ENCODE assay signal across 34 mouse cellular contexts in genomic region chr6:115879736-115880135, GRCm38 (mm10). TPM values are rescaled to one million over a fixed set of nuclear protein-coding genes. Genes with fewer than 3 reads are reported as not detected.
DNase-seq lines count a peak whose midpoint lies in the region; ATAC-seq lines count a peak whose summit lies in the region.
"Had no signal": no experiment of that assay in that cellular context is flagged by ENCODE, and none has a peak within 500 bp of the region (broad histone marks: within the 10 kb centered on the region; RNA-seq: fewer than 3 reads in every experiment).

No protein-coding gene starts in this region.

- intact Hi-C loops in heart, postnatal 25 days (cut with DNase I): no loop called here
- intact Hi-C loops in left cerebral cortex, postnatal 25 days (cut with DNase I): no loop called here
- intact Hi-C loops in left cerebral cortex, postnatal 4 days (cut with DNase I): no loop called here

- peaks cover 21% of the 10 kb centered on the region; the same call in 1 of the 2 replicates for H3K36me3 ChIP-seq in heart, embryonic 10.5 days
- H3K36me3 ChIP-seq in heart, embryonic 15.5 days: no peaks in the 10 kb centered on the region
- H3K36me3 ChIP-seq: intestine, embryonic 15.5 days had no signal

- WGBS in heart, embryonic 10.5 days: 77% methylated on average over 6 of the region's 6 CpGs
- WGBS in heart, embryonic 15.5 days: 80% methylated on average over 6 of the region's 6 CpGs

- no peak overlapping the region for H3K9ac ChIP-seq in heart, embryonic 15.5 days
- H3K9ac ChIP-seq: embryonic facial prominence, embryonic 13.5 days; forebrain, embryonic 15.5 days; hindbrain, embryonic 12.5 days; intestine, embryonic 15.5 days; liver, embryonic 14.5 days; lung, embryonic 14.5 days; neural tube, embryonic 15.5 days had no signal

- no peaks in the 10 kb centered on the region for H3K9me3 ChIP-seq in heart, embryonic 10.5 days
- H3K9me3 ChIP-seq in heart, embryonic 15.5 days (replicated peaks): no peaks in the 10 kb centered on the region
- H3K9me3 ChIP-seq: embryonic facial prominence, embryonic 13.5 days; forebrain, embryonic 10.5 days; forebrain, embryonic 15.5 days; hindbrain, embryonic 12.5 days; intestine, embryonic 15.5 days; neural tube, embryonic 15.5 days had no signal

- no peak for DNase-seq in heart, embryonic 10.5 days (ENCODE audit: low spot score)
- no peak for DNase-seq in heart, postnatal 25 days (ENCODE audit: low spot score)
- DNase-seq in heart, adult 9 months (ENCODE audit: low spot score in 2 of 2): no peak
- DNase-seq in adipocyte (ENCODE audit: low spot score): peak; percentile 8
- DNase-seq in left cerebral cortex, postnatal 25 days (ENCODE audit: low spot score in 2 of 2): no peak
- DNase-seq in left cerebral cortex, postnatal 4 days: no peak
- DNase-seq: adrenal gland, postnatal 14 days; cerebellum, adult 18-20 months; cerebellum, postnatal 10 days; kidney, adult 8-10 months; kidney, postnatal 4 days; layer of hippocampus, postnatal 36 days; liver; lung, embryonic 14.5 days; lung, postnatal 4 days; midbrain, embryonic 14.5 days; retina, postnatal 1 day; right cerebral cortex, postnatal 25 days; spleen, adult 18-20 months; thymus, postnatal 25 days had no signal

- 0 out of 2 replicates have a peak overlapping the region, but pooled peaks have one; percentile 24 for H3K27ac ChIP-seq in heart, embryonic 10.5 days
- H3K27ac ChIP-seq in heart, embryonic 15.5 days: peak overlapping the region; percentile 59
- H3K27ac ChIP-seq: embryonic facial prominence, embryonic 13.5 days; forebrain, embryonic 10.5 days; forebrain, embryonic 15.5 days; hindbrain, embryonic 12.5 days; hindbrain, postnatal 0 days; intestine, embryonic 15.5 days; liver, embryonic 14.5 days; neural tube, embryonic 15.5 days had no signal

- ATAC-seq in heart, embryonic 15.5 days (replicated peaks; ENCODE audit: insufficient number of reproducible peaks, insufficient read depth, low FRiP score, low read depth): no peak
- peak; percentile 71 for ATAC-seq in granulocyte monocyte progenitor cell, adult 5-6 weeks (replicated peaks; ENCODE audit: poor library complexity, severe bottlenecking)
- ATAC-seq: forebrain, embryonic 15.5 days; hindbrain, postnatal 0 days; intestine, embryonic 15.5 days; Patski had no signal

- no peak overlapping the region for H3K4me2 ChIP-seq in heart, embryonic 15.5 days
- H3K4me2 ChIP-seq: embryonic facial prominence, embryonic 13.5 days; forebrain, embryonic 15.5 days; hindbrain, embryonic 12.5 days; intestine, embryonic 15.5 days; lung, embryonic 14.5 days; neural tube, embryonic 15.5 days had no signal

- peaks cover 29% of the 10 kb centered on the region for H3K4me1 ChIP-seq in heart, embryonic 10.5 days
- peaks cover 13% of the 10 kb centered on the region for H3K4me1 ChIP-seq in heart, embryonic 15.5 days (replicated peaks)
- H3K4me1 ChIP-seq: forebrain, embryonic 10.5 days; forebrain, embryonic 15.5 days; hindbrain, embryonic 12.5 days; intestine, embryonic 15.5 days; neural tube, embryonic 15.5 days had no signal

- no peak overlapping the region for H3K4me3 ChIP-seq in heart, embryonic 10.5 days
- no peak overlapping the region for H3K4me3 ChIP-seq in heart, embryonic 15.5 days
- H3K4me3 ChIP-seq: embryonic facial prominence, embryonic 13.5 days; forebrain, embryonic 10.5 days; forebrain, embryonic 15.5 days; hindbrain, embryonic 12.5 days; intestine, embryonic 15.5 days; neural tube, embryonic 15.5 days had no signal

- H3K27me3 ChIP-seq in heart, embryonic 10.5 days (ENCODE audit: insufficient read depth, poor library complexity, severe bottlenecking): no peaks in the 10 kb centered on the region
- H3K27me3 ChIP-seq in heart, embryonic 15.5 days: no peaks in the 10 kb centered on the region
- H3K27me3 ChIP-seq: embryonic facial prominence, embryonic 13.5 days; forebrain, embryonic 15.5 days; hindbrain, embryonic 12.5 days; intestine, embryonic 15.5 days; neural tube, embryonic 15.5 days; Patski had no signal

RNA-seq across cellular contexts. Expression of gene Ift122, which starts 26.5 kb away (rescaled TPM):
- 27.0 and 31.3 TPM in 2 replicates for polyA plus RNA-seq in heart, embryonic 10.5 days (2016; fragmentation: Nextera tagmentation; extraction: Ambion mirVana)
- total RNA-seq in heart, postnatal 25 days (2021): 10 to 100 TPM; 11.4 to 11.7 TPM
- 18.4 and 24.2 TPM in 2 replicates for polyA plus RNA-seq in heart, embryonic 15.5 days (2015; fragmentation: Nextera tagmentation; extraction: Ambion mirVana)
- 4.0 and 7.1 TPM in 2 replicates for total RNA-seq in granulocyte monocyte progenitor cell, adult 5-6 weeks (2014; fragmentation: Nextera tagmentation)
- total RNA-seq in granulocyte monocyte progenitor cell, adult 5-6 weeks (2017): 4.6 and 5.7 TPM in 2 replicates
- total RNA-seq in left cerebral cortex, postnatal 25 days (2021): 10 to 100 TPM; 30.0 to 30.9 TPM
- total RNA-seq in left cerebral cortex, postnatal 4 days (2021): 10 to 100 TPM; 28.9 to 35.8 TPM

RNA-seq across cellular contexts. Expression of gene Mbd4, which starts 26.6 kb away (rescaled TPM):
- 15.2 and 22.4 TPM in 2 replicates for polyA plus RNA-seq in heart, embryonic 10.5 days (2016; fragmentation: Nextera tagmentation; extraction: Ambion mirVana)
- total RNA-seq in heart, postnatal 25 days (2021): 1 to 10 TPM in 1 of 2 experiments, under 1 TPM in 1; 0.95 to 1.2 TPM
- 9.2 and 11.3 TPM in 2 replicates for polyA plus RNA-seq in heart, embryonic 15.5 days (2015; fragmentation: Nextera tagmentation; extraction: Ambion mirVana)
- total RNA-seq in granulocyte monocyte progenitor cell, adult 5-6 weeks (2014; fragmentation: Nextera tagmentation): 25.2 and 31.1 TPM in 2 replicates
- total RNA-seq in granulocyte monocyte progenitor cell, adult 5-6 weeks (2017): 16.5 and 22.9 TPM in 2 replicates
- 1 to 10 TPM; 8.1 to 9.1 TPM for total RNA-seq in left cerebral cortex, postnatal 25 days (2021)
- 1 to 10 TPM; 6.4 to 7.1 TPM for total RNA-seq in left cerebral cortex, postnatal 4 days (2021)

RNA-seq across cellular contexts. Expression of gene Efcab12, which starts 41.5 kb away (rescaled TPM):
- 0.46 and 0.74 TPM in 2 replicates for polyA plus RNA-seq in heart, embryonic 10.5 days (2016; fragmentation: Nextera tagmentation; extraction: Ambion mirVana)
- under 1 TPM; 0.39 to 0.49 TPM for total RNA-seq in heart, postnatal 25 days (2021)
- 0.29 and 0.53 TPM in 2 replicates for polyA plus RNA-seq in heart, embryonic 15.5 days (2015; fragmentation: Nextera tagmentation; extraction: Ambion mirVana)
- not detected in 2 replicates for total RNA-seq in granulocyte monocyte progenitor cell, adult 5-6 weeks (2014; fragmentation: Nextera tagmentation)
- 0.21 and 0.26 TPM in 2 replicates for total RNA-seq in granulocyte monocyte progenitor cell, adult 5-6 weeks (2017)
- total RNA-seq in left cerebral cortex, postnatal 25 days (2021): 1 to 10 TPM; 3.6 to 4.5 TPM
- total RNA-seq in left cerebral cortex, postnatal 4 days (2021): 1 to 10 TPM; 3.0 to 3.6 TPM
- total RNA-seq: MEL had no signal

RNA-seq across cellular contexts. Expression of gene Rho, which starts 51.8 kb away (rescaled TPM):
- 0.28 TPM in 1 of 2 replicates, not detected in the other for polyA plus RNA-seq in heart, embryonic 10.5 days (2016; fragmentation: Nextera tagmentation; extraction: Ambion mirVana)
- total RNA-seq in heart, postnatal 25 days (2021): under 1 TPM; 0.18 to 0.34 TPM
- polyA plus RNA-seq in heart, embryonic 15.5 days (2015; fragmentation: Nextera tagmentation; extraction: Ambion mirVana): not detected in 2 replicates
- total RNA-seq in granulocyte monocyte progenitor cell, adult 5-6 weeks (2014; fragmentation: Nextera tagmentation): not detected in 2 replicates
- total RNA-seq in granulocyte monocyte progenitor cell, adult 5-6 weeks (2017): not detected in 2 replicates
- total RNA-seq in left cerebral cortex, postnatal 25 days (2021): under 1 TPM in 1 of 2 experiments, not detected in 1; 0.25 TPM
- total RNA-seq in left cerebral cortex, postnatal 4 days (2021): under 1 TPM; 0.28 to 0.56 TPM
- total RNA-seq: common myeloid progenitor, adult 5-6 weeks; MEL had no signal
- polyA plus RNA-seq: kidney, postnatal 0 days had no signal
